Mouse (Mus musculus): Measurements from ENCODE around the gene Klhl6. TPM values are rescaled to one million over a fixed set of nuclear protein-coding genes. Genes with fewer than 3 reads are reported as not detected.
"Not testable (repeated sequence)": the region's sequence is repeated elsewhere in the genome, so short reads cannot be mapped to it uniquely, and the experiment has no call there.

The Klhl6 gene
- 0.75 and 1.0 TPM in 2 replicates for polyA plus RNA-seq (2011; ENCODE audit: insufficient read depth, insufficient read length, low read depth, missing spikeins)

GRCm38 (mm10) chr16:19982537-19983257 lies at the start of gene Klhl6:
Gene Klhl6, minus strand, starts transcription at chr16:19983037.
- Histone ChIP-seq H3K4me3 (ENCODE audit: low read depth, low read length) (no peak within 1 kb of the TSS), H3K9ac (ENCODE audit: low read depth, poor library complexity, severe bottlenecking) (no peak within 1 kb of the TSS), H3K36me3 (ENCODE audit: control insufficient read depth, insufficient read depth, low read length, poor library complexity, severe bottlenecking) (no peaks in the 10 kb centered on the region)

GRCm38 (mm10) chr16:20027241-20027640 lies 44.4 kb upstream of the Klhl6 start:
- not testable (repeated sequence) for H3K4me3 ChIP-seq (ENCODE audit: low read depth, low read length); H3K4me1 ChIP-seq (ENCODE audit: control insufficient read depth, insufficient read depth, low read length); H3K36me3 ChIP-seq (ENCODE audit: control insufficient read depth, insufficient read depth, low read length, poor library complexity, severe bottlenecking); H3K27ac ChIP-seq (ENCODE audit: insufficient read depth, low read length); H3K9ac ChIP-seq (ENCODE audit: low read depth, poor library complexity, severe bottlenecking); H3K9me3 ChIP-seq (replicated peaks; ENCODE audit: control insufficient read depth, insufficient read depth, low read length, poor library complexity, severe bottlenecking); H3K27me3 ChIP-seq (ENCODE audit: control insufficient read depth, insufficient read depth, low read length, poor library complexity, severe bottlenecking)

More at GRCm38 (mm10) chr16:19982537-19983257, at the start of gene Klhl6:
- no peak for TF ChIP-seq CTCF (IDR thresholded peaks at IDR 0.05; ENCODE audit: low read depth, low read length)
- TF ChIP-seq EP300 (IDR thresholded peaks at IDR 0.05; ENCODE audit: insufficient read depth, low read depth, low read length) = no peak
- TF ChIP-seq POLR2A (IDR thresholded peaks at IDR 0.05; ENCODE audit: insufficient read depth, low read length) = no peak
- H3K27me3 ChIP-seq (ENCODE audit: control insufficient read depth, insufficient read depth, low read length, poor library complexity, severe bottlenecking) = no peaks in the 10 kb centered on the region
- no peaks in the 10 kb centered on the region for H3K9me3 ChIP-seq (replicated peaks; ENCODE audit: control insufficient read depth, insufficient read depth, low read length, poor library complexity, severe bottlenecking)
- H3K4me1 ChIP-seq (ENCODE audit: control insufficient read depth, insufficient read depth, low read length) = no peaks in the 10 kb centered on the region
- no peak within 1 kb of the TSS for H3K27ac ChIP-seq (ENCODE audit: insufficient read depth, low read length)

DNA sequence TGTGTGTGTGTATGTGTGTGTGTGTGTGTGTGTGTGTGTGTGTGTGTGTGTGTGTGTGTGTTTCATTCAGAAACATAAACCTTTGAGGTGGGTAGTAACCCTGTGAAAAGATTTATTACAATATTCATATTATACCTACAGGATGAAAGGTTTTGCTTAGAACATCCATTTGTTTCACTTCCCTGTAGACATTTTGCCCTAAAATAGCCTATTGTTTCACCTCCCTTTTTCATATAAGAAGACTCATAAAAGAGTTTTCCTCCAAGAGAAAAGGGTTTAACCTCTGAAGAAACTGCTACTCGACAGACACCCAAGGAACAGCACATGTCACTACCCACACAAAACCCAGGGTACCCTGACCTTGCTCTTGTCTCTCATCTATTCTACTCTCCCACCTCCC lies 40.0 kb upstream of the Klhl6 start:
- Histone ChIP-seq H3K36me3 (ENCODE audit: control insufficient read depth, insufficient read depth, low read length, poor library complexity, severe bottlenecking) (no peaks in the 10 kb centered on the region), H3K9me3 (replicated peaks; ENCODE audit: control insufficient read depth, insufficient read depth, low read length, poor library complexity, severe bottlenecking) (no peaks in the 10 kb centered on the region), H3K4me1 (ENCODE audit: control insufficient read depth, insufficient read depth, low read length) (no peaks in the 10 kb centered on the region), H3K27ac (ENCODE audit: insufficient read depth, low read length) (no peak overlapping the region), H3K9ac (ENCODE audit: low read depth, poor library complexity, severe bottlenecking) (no peak overlapping the region), H3K4me3 (ENCODE audit: low read depth, low read length) (no peak overlapping the region), H3K27me3 (ENCODE audit: control insufficient read depth, insufficient read depth, low read length, poor library complexity, severe bottlenecking) (no peaks in the 10 kb centered on the region)
- no peak for TF ChIP-seq POLR2A (IDR thresholded peaks at IDR 0.05; ENCODE audit: insufficient read depth, low read length)
- TF ChIP-seq CTCF (IDR thresholded peaks at IDR 0.05; ENCODE audit: low read depth, low read length) = no peak
- TF ChIP-seq EP300 (IDR thresholded peaks at IDR 0.05; ENCODE audit: insufficient read depth, low read depth, low read length) = no peak

GRCm38 (mm10) chr16:20021848-20022247 lies 39.0 kb upstream of the Klhl6 start:
- Histone ChIP-seq H3K4me3 (ENCODE audit: low read depth, low read length) (no peak overlapping the region), H3K36me3 (ENCODE audit: control insufficient read depth, insufficient read depth, low read length, poor library complexity, severe bottlenecking) (no peaks in the 10 kb centered on the region), H3K4me1 (ENCODE audit: control insufficient read depth, insufficient read depth, low read length) (no peaks in the 10 kb centered on the region), H3K9ac (ENCODE audit: low read depth, poor library complexity, severe bottlenecking) (no peak overlapping the region), H3K27ac (ENCODE audit: insufficient read depth, low read length) (no peak overlapping the region), H3K9me3 (replicated peaks; ENCODE audit: control insufficient read depth, insufficient read depth, low read length, poor library complexity, severe bottlenecking) (no peaks in the 10 kb centered on the region), H3K27me3 (ENCODE audit: control insufficient read depth, insufficient read depth, low read length, poor library complexity, severe bottlenecking) (no peaks in the 10 kb centered on the region)
- TF ChIP-seq EP300 (IDR thresholded peaks at IDR 0.05; ENCODE audit: insufficient read depth, low read depth, low read length) (no peak), POLR2A (IDR thresholded peaks at IDR 0.05; ENCODE audit: insufficient read depth, low read length) (no peak), CTCF (IDR thresholded peaks at IDR 0.05; ENCODE audit: low read depth, low read length) (no peak)

- 0 out of 2 replicates have a peak, but pooled peaks cover 2% of the 10 kb centered on the region for H3K9me3 ChIP-seq (replicated peaks; ENCODE audit: control insufficient read depth, insufficient read depth, low read length, poor library complexity, severe bottlenecking)
- no peaks in the 10 kb centered on the region for H3K27me3 ChIP-seq (ENCODE audit: control insufficient read depth, insufficient read depth, low read length, poor library complexity, severe bottlenecking)
- no peaks in the 10 kb centered on the region for H3K4me1 ChIP-seq (ENCODE audit: control insufficient read depth, insufficient read depth, low read length)
- H3K9ac ChIP-seq (ENCODE audit: low read depth, poor library complexity, severe bottlenecking) = no peak overlapping the region
- no peak overlapping the region for H3K27ac ChIP-seq (ENCODE audit: insufficient read depth, low read length)
- no peak for TF ChIP-seq POLR2A (IDR thresholded peaks at IDR 0.05; ENCODE audit: insufficient read depth, low read length)
- no peak for TF ChIP-seq EP300 (IDR thresholded peaks at IDR 0.05; ENCODE audit: insufficient read depth, low read depth, low read length)
- no peak for TF ChIP-seq CTCF (IDR thresholded peaks at IDR 0.05; ENCODE audit: low read depth, low read length)
- H3K4me3 ChIP-seq (ENCODE audit: low read depth, low read length) = no peak overlapping the region
- H3K36me3 ChIP-seq (ENCODE audit: control insufficient read depth, insufficient read depth, low read length, poor library complexity, severe bottlenecking) = no peaks in the 10 kb centered on the region
Observed at GRCm38 (mm10) chr16:20012647-20013046, 29.8 kb upstream of the Klhl6 start.

DNA sequence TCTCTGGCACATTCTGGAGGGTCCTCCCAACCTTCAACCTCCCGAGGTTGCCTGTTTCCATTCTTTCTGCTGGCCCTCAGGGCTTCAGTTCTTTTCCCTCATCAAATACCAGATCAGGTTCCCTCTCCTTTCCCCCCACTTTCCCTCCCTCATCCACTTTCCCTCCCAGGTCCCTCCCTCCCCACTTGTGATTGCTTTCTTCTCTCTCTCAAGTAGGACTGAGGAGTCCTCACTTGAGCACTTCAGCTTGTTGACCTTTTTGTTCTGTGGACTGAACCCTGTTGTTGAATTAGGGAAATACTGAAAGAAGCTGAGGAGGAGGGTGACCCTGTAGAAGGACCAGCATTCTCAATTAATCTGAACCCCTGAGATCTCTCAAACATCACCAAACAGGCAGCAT lies 23.2 kb upstream of the Klhl6 start:
- Histone ChIP-seq H3K4me3 (ENCODE audit: low read depth, low read length) (no peak overlapping the region), H3K27ac (ENCODE audit: insufficient read depth, low read length) (no peak overlapping the region), H3K9ac (ENCODE audit: low read depth, poor library complexity, severe bottlenecking) (no peak overlapping the region), H3K36me3 (ENCODE audit: control insufficient read depth, insufficient read depth, low read length, poor library complexity, severe bottlenecking) (no peaks in the 10 kb centered on the region), H3K4me1 (ENCODE audit: control insufficient read depth, insufficient read depth, low read length) (no peaks in the 10 kb centered on the region), H3K9me3 (replicated peaks; ENCODE audit: control insufficient read depth, insufficient read depth, low read length, poor library complexity, severe bottlenecking) (peaks cover 7% of the 10 kb centered on the region), H3K27me3 (ENCODE audit: control insufficient read depth, insufficient read depth, low read length, poor library complexity, severe bottlenecking) (no peaks in the 10 kb centered on the region)
- TF ChIP-seq EP300 (IDR thresholded peaks at IDR 0.05; ENCODE audit: insufficient read depth, low read depth, low read length) (no peak), CTCF (IDR thresholded peaks at IDR 0.05; ENCODE audit: low read depth, low read length) (no peak), POLR2A (IDR thresholded peaks at IDR 0.05; ENCODE audit: insufficient read depth, low read length) (no peak)

GRCm38 (mm10) chr16:20000286-20000685 lies 17.4 kb upstream of the Klhl6 start:
- H3K4me1 ChIP-seq (ENCODE audit: control insufficient read depth, insufficient read depth, low read length); H3K27ac ChIP-seq (ENCODE audit: insufficient read depth, low read length); H3K9me3 ChIP-seq (replicated peaks; ENCODE audit: control insufficient read depth, insufficient read depth, low read length, poor library complexity, severe bottlenecking); H3K27me3 ChIP-seq (ENCODE audit: control insufficient read depth, insufficient read depth, low read length, poor library complexity, severe bottlenecking); H3K36me3 ChIP-seq (ENCODE audit: control insufficient read depth, insufficient read depth, low read length, poor library complexity, severe bottlenecking); H3K4me3 ChIP-seq (ENCODE audit: low read depth, low read length); H3K9ac ChIP-seq (ENCODE audit: low read depth, poor library complexity, severe bottlenecking): not testable (repeated sequence)

Data from ES-Bruce4 (cell line).